In the genomic region with DNA sequence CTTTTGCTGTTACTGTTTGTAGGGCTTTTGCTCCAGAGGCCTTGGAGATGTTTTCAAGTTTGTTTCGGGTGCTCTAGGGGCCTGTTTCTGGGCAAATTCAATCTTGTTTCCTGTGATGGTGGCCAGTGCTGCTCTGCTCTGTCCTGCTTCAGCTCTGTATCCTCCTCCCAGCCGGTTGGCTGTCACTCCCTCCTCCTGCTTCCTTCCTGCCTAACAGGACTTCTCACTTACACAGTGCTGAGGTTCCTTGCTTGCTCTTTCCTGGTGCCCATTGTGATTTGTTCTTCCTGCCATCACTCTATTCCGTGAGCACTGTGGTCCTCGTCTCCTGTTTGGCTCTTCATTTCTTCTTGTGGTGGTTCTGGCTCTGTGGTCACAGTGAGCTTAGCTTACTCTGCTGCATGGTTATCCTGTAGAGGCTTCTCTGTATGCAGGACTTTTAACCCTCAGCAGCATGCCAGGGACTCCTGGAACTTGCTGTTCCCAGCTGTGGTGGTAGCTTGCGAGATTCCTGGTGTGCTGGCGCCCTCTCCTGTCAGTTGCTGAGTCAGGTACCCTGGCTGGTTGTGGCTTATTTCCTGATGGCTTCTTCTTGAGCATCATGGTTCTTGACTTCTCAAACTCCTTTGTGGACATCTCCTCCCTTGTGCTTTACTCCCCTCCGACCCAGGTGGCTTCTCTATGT, we compare ENCODE assay signal across 8 mouse cellular contexts.
DNase-seq lines count a peak whose midpoint lies in the region; ATAC-seq lines count a peak whose summit lies in the region.

No protein-coding gene starts in this region.

- H3K27ac ChIP-seq in lung, embryonic 15.5 days, result peak overlapping the region; percentile 60

- no peak overlapping the region for H3K4me2 ChIP-seq in lung, embryonic 15.5 days

- peaks cover 28% of the 10 kb centered on the region for H3K4me1 ChIP-seq in lung, embryonic 15.5 days

- WGBS in lung, embryonic 15.5 days, result 23% methylated on average over 7 of the region's 7 CpGs

- peak; percentile 63 to 67 for ATAC-seq in hematopoietic stem cell, adult 5-6 weeks (replicated peaks in 1 of 2; ENCODE audit: insufficient read depth in 1 of 2, low FRiP score in 2 of 2, low TSS enrichment in 1 of 2, low read depth in 1 of 2, poor library complexity in 2 of 2, severe bottlenecking in 2 of 2)
- ATAC-seq in lung, embryonic 15.5 days (ENCODE audit: borderline replicate concordance, extremely low read depth, low FRiP score, low TSS enrichment), result peak; percentile 79

- H3K36me3 ChIP-seq in lung, embryonic 15.5 days, result no peaks in the 10 kb centered on the region

- H3K9me3 ChIP-seq in lung, embryonic 15.5 days, result no peaks in the 10 kb centered on the region

- no peaks in the 10 kb centered on the region for H3K27me3 ChIP-seq in lung, embryonic 15.5 days

- H3K4me3 ChIP-seq in lung, embryonic 15.5 days, result no peak overlapping the region

- H3K9ac ChIP-seq in lung, embryonic 15.5 days, result no peak overlapping the region

- peak; percentile 71 for DNase-seq in ES-CJ7 (ENCODE audit: low read depth, low spot score)
- peak; percentile 74 for DNase-seq in cerebellum, adult 11 months
- peak; percentile 74 for DNase-seq in forelimb bud, embryonic 11.5 days (ENCODE audit: low read depth, low spot score)
- peak; percentile 73 for DNase-seq in layer of hippocampus, adult 9-10 months (ENCODE audit: low spot score)
- peak; percentile 82 for DNase-seq in ovary, postnatal 14 days (ENCODE audit: low spot score)
- peak; percentile 41 to 76 for DNase-seq in thymus, postnatal 10 days (ENCODE audit: low spot score in 2 of 2)
